Mouse (Mus musculus) kidney, embryonic 14.5 days (tissue): ENCODE results near the gene Pla2g4e. TPM values are rescaled to one million over a fixed set of nuclear protein-coding genes. Genes with fewer than 3 reads are reported as not detected.

ENCODE experiments used
- ATAC-seq: fragments of 200-750 bp; cut with Nextera tagmentation; 2 replicates; pipeline ENCODE4 v1.8.0; 2017; ENCODE audit warnings: moderate number of reproducible peaks, mild to moderate bottlenecking, moderate TSS enrichment, moderate library complexity; ENCODE audit not compliant: low FRiP score, low TSS enrichment
- H3K27ac ChIP-seq: fragments of 300-500 bp; sonication (generic); 2 replicates; pipeline ENCODE4 v1.5.1; 2014; ENCODE audit warnings: low read depth, mild to moderate bottlenecking, low read length, moderate library complexity, mixed read lengths
- H3K27me3 ChIP-seq: fragments of 300-500 bp; sonication (generic); 2 replicates; pipeline ENCODE4 v1.6.1; 2014; ENCODE audit warnings: mild to moderate bottlenecking, low read length; ENCODE audit not compliant: control insufficient read depth, insufficient read depth
- H3K36me3 ChIP-seq: fragments of 300-500 bp; sonication (generic); 2 replicates; pipeline ENCODE4 v1.6.1; 2014; ENCODE audit warnings: low read length, mixed read lengths; ENCODE audit not compliant: control insufficient read depth, insufficient read depth
- H3K4me1 ChIP-seq: fragments of 300-500 bp; sonication (generic); 2 replicates; pipeline ENCODE4 v1.6.1; 2014; ENCODE audit warnings: low read length, mixed read lengths; ENCODE audit not compliant: control insufficient read depth, insufficient read depth
- H3K4me2 ChIP-seq: fragments of 300-500 bp; sonication (generic); replicated peaks from 2 replicates; pipeline ENCODE4 v1.6.1; 2014; ENCODE audit warnings: low read depth, mild to moderate bottlenecking, low read length
- H3K4me3 ChIP-seq: fragments of 300-500 bp; sonication (generic); 2 replicates; pipeline ENCODE4 v1.5.1; 2014; ENCODE audit warnings: mild to moderate bottlenecking, low read length
- H3K9ac ChIP-seq: fragments of 300-500 bp; sonication (generic); 2 replicates; pipeline ENCODE4 v1.6.1; 2014; ENCODE audit warnings: low read depth, mild to moderate bottlenecking, low read length, moderate library complexity
- H3K9me3 ChIP-seq: fragments of 300-500 bp; sonication (generic); 2 replicates; pipeline ENCODE4 v1.6.1; 2016; ENCODE audit warnings: low read length; ENCODE audit not compliant: control insufficient read depth
- whole genome bisulfite sequencing: fragments of 180-500 bp; shearing (Covaris S2); extraction: QIAGEN DNeasy Blood & Tissue Kit; methylation state at CpG from one replicate; pipeline ENCODE4 v1.1.7; 2014; 5-methylcytosine and 5-hydroxymethylcytosine counted together
- polyA plus RNA-seq: library from polyadenylated mRNA; unstranded; fragments of >200 nt; fragmentation: Nextera tagmentation; extraction: Ambion mirVana; gene quantifications from 2 replicates; pipeline ENCODE4 v1.2.1, GENCODE M21; 2014

The Pla2g4e gene
- polyA plus RNA-seq, 1 experiment from 2014 or later, result not detected

DNA sequence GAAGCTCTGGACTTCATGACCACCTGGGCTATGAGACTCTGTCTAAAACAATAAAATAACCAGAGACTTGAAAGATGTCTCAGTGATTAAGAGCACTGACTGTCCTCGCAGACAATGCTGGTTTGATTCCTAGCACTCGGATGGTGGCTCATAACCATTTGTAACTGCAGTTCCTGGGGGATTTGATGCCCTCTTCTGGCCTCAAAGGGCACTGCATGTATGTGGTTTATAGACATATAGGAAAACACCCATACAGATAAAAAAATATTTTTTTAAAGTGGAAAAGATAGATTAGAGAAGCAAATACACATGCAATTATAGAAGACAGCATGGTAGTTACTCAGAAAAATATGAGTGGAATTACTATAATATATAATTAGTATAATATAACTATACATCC is 87.5 kb downstream of the Pla2g4e start:
- H3K9me3 ChIP-seq, result peaks cover 2% of the 10 kb centered on the region; the same call in 1 of the 2 replicates
- 77% methylated on average over 2 of the region's 2 CpGs for WGBS
- no peak for ATAC-seq

DNA sequence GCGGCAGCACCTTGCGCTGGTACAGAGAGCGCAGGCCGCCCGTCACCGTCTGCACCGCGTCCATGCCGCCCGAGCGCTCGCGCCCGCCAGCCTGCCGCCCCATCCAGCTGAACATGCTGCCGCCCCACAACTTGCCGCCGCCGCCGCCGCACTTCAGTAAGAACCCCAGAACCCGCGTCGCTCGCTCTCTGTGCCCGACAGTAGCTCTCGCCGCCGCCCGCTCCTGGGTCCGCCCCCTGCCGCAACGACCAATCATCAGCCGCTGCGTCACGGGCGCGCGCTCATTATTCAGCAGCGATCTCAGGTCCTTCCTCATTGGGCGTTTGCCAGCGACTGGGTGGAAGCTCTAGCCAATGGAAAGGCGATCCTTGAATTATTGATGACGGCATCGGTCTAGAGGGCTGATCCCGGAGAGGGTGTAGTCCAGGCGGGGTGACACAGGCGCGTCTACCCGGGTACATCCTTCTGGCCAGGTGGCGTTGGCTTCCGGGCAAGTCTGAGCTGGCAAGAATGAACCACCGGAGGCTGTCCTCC is 90.7 kb downstream of the Pla2g4e start, which contains the start of gene Ehd4:
TSS of gene Ehd4 (minus strand) at position 246 of the 534 bp plus-strand sequence.
- H3K4me1 ChIP-seq, result no peaks in the 10 kb centered on the region
- ATAC-seq, result peak; percentile 95
- WGBS, result under 1% methylated on average over 53 of the region's 53 CpGs
- H3K4me3 ChIP-seq, result peak within 1 kb of the TSS; percentile 64
- H3K27me3 ChIP-seq, result no peaks in the 10 kb centered on the region
- H3K9me3 ChIP-seq, result peaks cover 2% of the 10 kb centered on the region; the same call in 1 of the 2 replicates
- H3K4me2 ChIP-seq, result peak within 1 kb of the TSS; percentile 93
- H3K36me3 ChIP-seq, result no peaks in the 10 kb centered on the region
- H3K9ac ChIP-seq, result peak within 1 kb of the TSS; percentile 66
- H3K27ac ChIP-seq, result peak within 1 kb of the TSS; percentile 37; the same call in 1 of the 2 replicates

More for the DNA sequence above, 87.5 kb downstream of the Pla2g4e start:
- no peak overlapping the region for H3K4me3 ChIP-seq
- no peaks in the 10 kb centered on the region for H3K36me3 ChIP-seq
- H3K4me1 ChIP-seq, result no peaks in the 10 kb centered on the region
- no peaks in the 10 kb centered on the region for H3K27me3 ChIP-seq
- no peak overlapping the region for H3K4me2 ChIP-seq
- no peak overlapping the region for H3K27ac ChIP-seq
- no peak overlapping the region for H3K9ac ChIP-seq

DNA sequence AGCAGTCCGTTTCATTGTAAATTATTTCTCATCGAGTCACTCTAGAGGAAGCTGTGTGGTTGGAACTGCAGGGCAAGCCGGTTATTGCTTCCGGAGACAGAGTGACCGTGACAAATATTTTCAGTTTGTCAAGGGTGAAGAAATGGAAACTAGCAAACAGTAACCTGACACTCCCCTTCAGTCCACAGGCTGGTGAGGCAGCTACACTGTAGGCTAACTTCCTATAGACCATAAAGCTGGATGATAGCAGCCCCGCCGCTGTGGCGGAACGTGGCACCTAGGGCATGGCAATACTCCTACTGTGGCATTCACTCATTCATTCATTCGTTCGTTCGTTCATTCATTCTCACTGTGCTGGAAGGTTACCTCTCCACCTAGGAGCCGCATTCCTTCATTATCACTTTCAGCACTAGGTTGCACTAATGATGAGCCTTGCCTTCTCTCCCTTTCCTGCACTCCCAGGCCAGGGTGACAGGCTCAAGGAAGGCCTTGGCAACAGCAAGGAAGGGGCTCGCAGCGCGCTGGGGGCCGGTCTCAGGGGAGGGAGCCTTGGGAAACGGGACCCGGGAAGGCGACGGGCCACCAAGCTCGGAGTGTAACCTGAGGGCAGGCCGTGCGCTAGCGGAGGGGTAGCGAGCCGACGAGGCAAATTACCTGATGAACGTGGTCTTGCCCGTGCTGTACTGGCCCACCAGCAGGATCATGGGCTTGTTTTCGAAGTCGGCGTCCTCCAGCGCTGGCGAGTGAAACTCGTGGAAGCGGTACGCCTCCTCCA is 91.4 kb downstream of the Pla2g4e start:
- Histone ChIP-seq H3K9me3 (peaks cover 2% of the 10 kb centered on the region; the same call in 1 of the 2 replicates), H3K4me2 (peak overlapping the region; percentile 93), H3K4me1 (no peaks in the 10 kb centered on the region), H3K27ac (peak overlapping the region; percentile 37; the same call in 1 of the 2 replicates), H3K4me3 (peak overlapping the region; percentile 64), H3K36me3 (no peaks in the 10 kb centered on the region), H3K27me3 (no peaks in the 10 kb centered on the region), H3K9ac (peak overlapping the region; percentile 66)
- ATAC-seq, result peak; percentile 75
- WGBS, result 1% methylated on average over 33 of the region's 38 CpGs

DNA sequence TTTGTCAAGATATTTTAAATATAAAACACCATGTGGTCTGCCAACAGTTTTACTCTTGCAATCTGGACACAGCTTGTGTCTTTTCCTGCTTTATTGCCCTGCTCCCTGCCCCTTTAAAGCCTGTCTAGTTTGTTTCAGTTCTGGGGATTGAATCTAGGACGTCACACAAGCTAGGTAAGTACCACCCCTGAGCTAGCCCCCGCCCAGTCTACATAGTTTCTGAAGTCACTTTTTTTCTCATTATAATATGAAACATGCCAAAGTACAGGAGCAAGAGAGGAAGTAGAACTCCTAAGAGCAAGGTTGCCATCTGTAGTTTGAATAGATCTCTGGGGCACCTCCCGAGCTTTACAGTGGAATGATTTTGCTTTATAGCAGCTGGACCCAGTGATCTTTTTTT is 94.6 kb downstream of the Pla2g4e start:
- H3K4me2 ChIP-seq, result no peak overlapping the region
- no peaks in the 10 kb centered on the region for H3K9me3 ChIP-seq
- H3K27ac ChIP-seq, result no peak overlapping the region
- WGBS, result 81% methylated on average over 3 of the region's 3 CpGs
- no peak overlapping the region for H3K4me3 ChIP-seq
- H3K9ac ChIP-seq, result no peak overlapping the region
- H3K36me3 ChIP-seq, result no peaks in the 10 kb centered on the region
- no peaks in the 10 kb centered on the region for H3K4me1 ChIP-seq
- no peaks in the 10 kb centered on the region for H3K27me3 ChIP-seq
- no peak for ATAC-seq

GRCm38 (mm10) chr2:120149634-120150033 is 95.5 kb downstream of the Pla2g4e start:
- no peak for ATAC-seq
- no peaks in the 10 kb centered on the region for H3K27me3 ChIP-seq
- no peaks in the 10 kb centered on the region for H3K9me3 ChIP-seq
- 91% methylated on average over 7 of the region's 7 CpGs for WGBS
- H3K9ac ChIP-seq, result no peak overlapping the region
- H3K27ac ChIP-seq, result no peak overlapping the region
- H3K36me3 ChIP-seq, result no peaks in the 10 kb centered on the region
- H3K4me3 ChIP-seq, result no peak overlapping the region
- H3K4me1 ChIP-seq, result no peaks in the 10 kb centered on the region
- no peak overlapping the region for H3K4me2 ChIP-seq

DNA sequence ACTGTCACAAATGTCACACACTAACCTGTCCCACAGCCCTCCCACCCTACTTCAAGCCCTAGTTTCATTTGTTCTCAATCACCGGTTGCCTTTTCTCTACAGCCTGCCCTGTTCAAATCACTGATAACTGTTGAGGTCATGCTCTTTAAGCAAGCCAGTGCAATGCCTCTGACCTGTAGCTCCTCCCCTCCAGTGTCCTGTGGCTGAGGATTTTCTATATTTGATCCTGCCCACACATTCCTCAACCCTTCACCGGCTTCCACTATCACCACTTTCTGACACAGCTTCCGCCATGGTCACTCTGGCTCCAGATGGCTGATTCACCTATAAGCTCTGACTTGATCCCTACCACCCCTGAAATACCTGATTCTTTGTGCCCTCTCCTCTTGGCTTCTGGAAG is 97.1 kb downstream of the Pla2g4e start:
- Histone ChIP-seq H3K36me3 (no peaks in the 10 kb centered on the region), H3K4me1 (no peaks in the 10 kb centered on the region), H3K4me2 (no peak overlapping the region), H3K4me3 (no peak overlapping the region), H3K27me3 (no peaks in the 10 kb centered on the region), H3K9ac (no peak overlapping the region), H3K27ac (no peak overlapping the region), H3K9me3 (no peaks in the 10 kb centered on the region)
- no peak for ATAC-seq
- WGBS, result 71% methylated on average over 3 of the region's 3 CpGs

DNA sequence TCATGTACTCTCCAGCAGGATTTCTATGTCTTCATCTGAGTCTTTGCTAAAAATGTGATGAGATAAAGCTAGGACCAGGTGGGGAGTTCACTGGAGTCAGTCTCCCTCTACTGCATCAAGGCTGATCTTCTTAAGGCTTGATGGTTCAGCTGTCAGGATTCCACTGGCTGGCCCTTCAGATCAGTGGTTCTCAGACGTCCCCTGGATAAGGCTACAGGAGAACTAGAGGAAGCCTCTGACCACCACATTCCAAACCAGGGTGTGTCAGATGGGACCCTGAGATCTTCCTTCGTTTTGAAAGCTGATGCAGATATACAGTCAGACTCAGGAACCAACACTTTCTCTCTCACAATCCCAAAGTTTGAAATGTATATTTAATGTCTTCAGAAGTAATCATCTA is 97.8 kb downstream of the Pla2g4e start:
- Histone ChIP-seq H3K4me1 (no peaks in the 10 kb centered on the region), H3K9ac (no peak overlapping the region), H3K27me3 (no peaks in the 10 kb centered on the region), H3K27ac (no peak overlapping the region), H3K4me2 (no peak overlapping the region), H3K36me3 (no peaks in the 10 kb centered on the region), H3K9me3 (no peaks in the 10 kb centered on the region), H3K4me3 (no peak overlapping the region)
- WGBS, result 58% methylated on average over 2 of the region's 2 CpGs
- ATAC-seq, result no peak

- 80% methylated on average over 2 of the region's 2 CpGs for WGBS
- no peak for ATAC-seq
- Histone ChIP-seq H3K36me3 (no peaks in the 10 kb centered on the region), H3K4me2 (no peak overlapping the region), H3K9me3 (no peaks in the 10 kb centered on the region), H3K27me3 (no peaks in the 10 kb centered on the region), H3K4me1 (no peaks in the 10 kb centered on the region), H3K9ac (no peak overlapping the region), H3K27ac (no peak overlapping the region), H3K4me3 (no peak overlapping the region)
Observed at GRCm38 (mm10) chr2:120146543-120146942, 98.6 kb downstream of the Pla2g4e start.

DNA sequence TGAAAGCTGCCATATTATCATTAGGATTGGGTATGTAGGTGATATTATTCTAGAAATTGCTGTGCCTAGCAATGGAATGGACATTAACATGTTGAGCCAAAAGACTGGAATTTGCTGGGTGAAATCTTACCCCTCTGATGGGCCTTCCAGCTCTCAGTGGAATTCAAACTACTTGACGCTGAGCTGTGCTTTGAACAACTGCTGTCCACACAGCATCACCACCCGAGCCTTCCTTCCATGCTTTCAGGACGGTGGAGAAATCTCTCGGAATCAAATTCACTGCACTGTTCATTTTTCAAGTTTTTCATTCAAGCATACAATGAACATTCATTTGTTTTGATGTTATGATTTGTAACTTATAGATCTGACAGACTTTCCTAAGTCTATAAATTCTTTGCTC is 100.7 kb downstream of the Pla2g4e start:
- H3K4me2 ChIP-seq, result no peak overlapping the region
- H3K36me3 ChIP-seq, result no peaks in the 10 kb centered on the region
- H3K9me3 ChIP-seq, result no peaks in the 10 kb centered on the region
- no peaks in the 10 kb centered on the region for H3K27me3 ChIP-seq
- H3K4me1 ChIP-seq, result no peaks in the 10 kb centered on the region
- H3K27ac ChIP-seq, result no peak overlapping the region
- H3K9ac ChIP-seq, result no peak overlapping the region
- H3K4me3 ChIP-seq, result no peak overlapping the region
- WGBS, result 85% methylated on average over 4 of the region's 4 CpGs
- ATAC-seq, result no peak
